Mouse (Mus musculus) macrophage (primary cell): ENCODE results near the gene Ifitm1. TPM values are rescaled to one million over a fixed set of nuclear protein-coding genes. Genes with fewer than 3 reads are reported as not detected.

ENCODE experiments used
- H3K27ac ChIP-seq: fragments of 350-480 bp; formaldehyde crosslinking; 2 replicates; pipeline ENCODE4 v1.9.0; 2021
- H3K36me3 ChIP-seq: fragments of 350-480 bp; formaldehyde crosslinking; 2 replicates; pipeline ENCODE4 v1.9.0; 2021; ENCODE audit errors: inconsistent target
- H3K4me3 ChIP-seq: fragments of 350-480 bp; formaldehyde crosslinking; 2 replicates; pipeline ENCODE4 v1.9.0; 2021; ENCODE audit errors: inconsistent target
- H3K79me2 ChIP-seq: fragments of 350-480 bp; formaldehyde crosslinking; 2 replicates; pipeline ENCODE4 v1.9.0; 2021; ENCODE audit errors: inconsistent target
- WGBS: methylation state at CpG from one replicate; pipeline ENCODE4 v1.1.7; 2026; ENCODE audit warnings: inconsistent platforms; ENCODE audit not compliant: missing documents; 5-methylcytosine and 5-hydroxymethylcytosine counted together
- polyA plus RNA-seq: library from polyadenylated mRNA; stranded (reverse); fragments of 250-400 nt; gene quantifications from 3 replicates; pipeline ENCODE4 v1.2.4, GENCODE M21; 2018; ENCODE audit warnings: inconsistent platforms

Ifitm1 gene
- polyA plus RNA-seq, 1 experiment from 2014 or later = 4.7 TPM

- 15% methylated on average over 7 of the region's 8 CpGs for WGBS
- Histone ChIP-seq H3K4me3 (no peak overlapping the region), H3K36me3 (no peaks in the 10 kb centered on the region), H3K27ac (peak overlapping the region; percentile 37), H3K79me2 (no peaks in the 10 kb centered on the region)
These were observed 14.7 kb downstream of the Ifitm1 start for GRCm38 (mm10) chr7:140981704-140982103.

GRCm38 (mm10) chr7:140982971-140983370 lies 15.9 kb downstream of the Ifitm1 start:
- H3K27ac ChIP-seq = no peak overlapping the region
- H3K4me3 ChIP-seq = no peak overlapping the region
- H3K79me2 ChIP-seq = no peaks in the 10 kb centered on the region
- 93% methylated on average over 5 of the region's 7 CpGs for WGBS
- no peaks in the 10 kb centered on the region for H3K36me3 ChIP-seq

- no peak overlapping the region for H3K4me3 ChIP-seq
- H3K79me2 ChIP-seq = no peaks in the 10 kb centered on the region
- H3K36me3 ChIP-seq = no peaks in the 10 kb centered on the region
- no peak overlapping the region for H3K27ac ChIP-seq
- WGBS = 43% methylated on average over 17 of the region's 17 CpGs
These were observed 20.4 kb downstream of the Ifitm1 start for GRCm38 (mm10) chr7:140987182-140988138.

GRCm38 (mm10) chr7:140989022-140989421 lies 22.0 kb downstream of the Ifitm1 start:
- WGBS = 92% methylated on average over 4 of the region's 4 CpGs
- Histone ChIP-seq H3K4me3 (no peak overlapping the region), H3K36me3 (no peaks in the 10 kb centered on the region), H3K79me2 (no peaks in the 10 kb centered on the region), H3K27ac (no peak overlapping the region)

GRCm38 (mm10) chr7:140990185-140990584 lies 23.2 kb downstream of the Ifitm1 start:
- no peaks in the 10 kb centered on the region for H3K79me2 ChIP-seq
- no peaks in the 10 kb centered on the region for H3K36me3 ChIP-seq
- no peak overlapping the region for H3K4me3 ChIP-seq
- 0 out of 2 replicates have a peak overlapping the region, but pooled peaks have one; percentile 19 for H3K27ac ChIP-seq
- WGBS = 15% methylated on average over 6 of the region's 6 CpGs

- H3K79me2 ChIP-seq = no peaks in the 10 kb centered on the region
- 19% methylated on average over 5 of the region's 5 CpGs for WGBS
- peak overlapping the region; percentile 19; the same call in 1 of the 2 replicates for H3K27ac ChIP-seq
- no peak overlapping the region for H3K4me3 ChIP-seq
- H3K36me3 ChIP-seq = no peaks in the 10 kb centered on the region
These were observed 23.6 kb downstream of the Ifitm1 start for GRCm38 (mm10) chr7:140990622-140991021.

- no peaks in the 10 kb centered on the region for H3K79me2 ChIP-seq
- H3K27ac ChIP-seq = peak overlapping the region; percentile 19; the same call in 1 of the 2 replicates
- 34% methylated on average over 13 of the region's 14 CpGs for WGBS
- no peak overlapping the region for H3K4me3 ChIP-seq
- no peaks in the 10 kb centered on the region for H3K36me3 ChIP-seq
These were observed 24.2 kb downstream of the Ifitm1 start for GRCm38 (mm10) chr7:140991117-140991689.

GRCm38 (mm10) chr7:140997817-140998216 lies 30.8 kb downstream of the Ifitm1 start:
- Histone ChIP-seq H3K27ac (peak overlapping the region; percentile 77), H3K36me3 (no peaks in the 10 kb centered on the region), H3K79me2 (no peaks in the 10 kb centered on the region), H3K4me3 (no peak overlapping the region)
- WGBS = 0% methylated on average over 1 of the region's 1 CpGs

GRCm38 (mm10) chr7:140998853-140999700 lies 32.1 kb downstream of the Ifitm1 start:
- Histone ChIP-seq H3K36me3 (no peaks in the 10 kb centered on the region), H3K4me3 (peak overlapping the region; percentile 25; the same call in 1 of the 2 replicates), H3K27ac (peak overlapping the region; percentile 77), H3K79me2 (no peaks in the 10 kb centered on the region)
- WGBS = under 1% methylated on average over 11 of the region's 11 CpGs

- H3K4me3 ChIP-seq = no peak overlapping the region
- H3K79me2 ChIP-seq = no peaks in the 10 kb centered on the region
- H3K36me3 ChIP-seq = no peaks in the 10 kb centered on the region
- 86% methylated on average over 15 of the region's 15 CpGs for WGBS
- no peak overlapping the region for H3K27ac ChIP-seq
These were observed 34.1 kb downstream of the Ifitm1 start for GRCm38 (mm10) chr7:141000881-141001708.

- Histone ChIP-seq H3K27ac (no peak overlapping the region), H3K36me3 (no peaks in the 10 kb centered on the region), H3K79me2 (no peaks in the 10 kb centered on the region), H3K4me3 (no peak overlapping the region)
- WGBS = 89% methylated on average over 5 of the region's 5 CpGs
These were observed 36.4 kb downstream of the Ifitm1 start for GRCm38 (mm10) chr7:141003248-141004010.

- WGBS = 42% methylated on average over 6 of the region's 6 CpGs
- Histone ChIP-seq H3K36me3 (no peaks in the 10 kb centered on the region), H3K4me3 (no peak overlapping the region), H3K27ac (no peak overlapping the region), H3K79me2 (peaks cover 24% of the 10 kb centered on the region)
These were observed 39.4 kb downstream of the Ifitm1 start for GRCm38 (mm10) chr7:141006446-141006845.

GRCm38 (mm10) chr7:141006914-141007313 lies 39.9 kb downstream of the Ifitm1 start:
- 82% methylated on average over 4 of the region's 5 CpGs for WGBS
- peaks cover 29% of the 10 kb centered on the region for H3K79me2 ChIP-seq
- H3K27ac ChIP-seq = no peak overlapping the region
- no peaks in the 10 kb centered on the region for H3K36me3 ChIP-seq
- H3K4me3 ChIP-seq = no peak overlapping the region
